Mouse (Mus musculus) hindbrain, postnatal 0 days (tissue): ENCODE measurements at regions not wholly inside any gene's neighbourhood (a gene's known extent, or its start where the extent isn't known, plus 50 kb on each side); places are given as distances from the start of the nearest gene placed in this dataset.
A peak's percentile ranks its signal among the peaks of the same experiment; 100 is the strongest.

Experiments
- ATAC-seq: fragments of 200-750 bp; cut with Nextera tagmentation; 2 replicates; pipeline ENCODE4 v1.8.0; 2017; ENCODE audit warnings: mild to moderate bottlenecking, moderate TSS enrichment, moderate library complexity
- DNase-seq: peaks from one replicate; pipeline ENCODE4 v3.0.0-alpha.2; 2015; ENCODE audit warnings: low spot score
- H3K27ac ChIP-seq: fragments of 300-500 bp; sonication (generic); 2 replicates; pipeline ENCODE4 v1.5.1; 2014; ENCODE audit warnings: mild to moderate bottlenecking
- H3K27me3 ChIP-seq: fragments of 300-500 bp; sonication (generic); 2 replicates; pipeline ENCODE4 v1.6.1; 2014; ENCODE audit warnings: low read length, mixed read lengths; ENCODE audit not compliant: insufficient read depth
- H3K36me3 ChIP-seq: fragments of 300-500 bp; sonication (generic); 2 replicates; pipeline ENCODE4 v1.6.1; 2014; ENCODE audit warnings: low read length, mixed read lengths; ENCODE audit not compliant: insufficient read depth
- H3K4me1 ChIP-seq: fragments of 300-500 bp; sonication (generic); 2 replicates; pipeline ENCODE4 v1.6.1; 2014; ENCODE audit warnings: antibody characterized with exemption, low read length, mixed read lengths; ENCODE audit not compliant: insufficient read depth
- H3K4me2 ChIP-seq: fragments of 300-500 bp; sonication (generic); 2 replicates; pipeline ENCODE4 v1.6.1; 2014; ENCODE audit warnings: low read depth, mild to moderate bottlenecking, low read length, moderate library complexity, mixed read lengths
- H3K4me3 ChIP-seq: fragments of 300-500 bp; sonication (generic); 2 replicates; pipeline ENCODE4 v1.5.1; 2014; ENCODE audit warnings: low read length
- H3K9ac ChIP-seq: fragments of 300-500 bp; sonication (generic); replicated peaks from 2 replicates; pipeline ENCODE4 v1.6.1; 2014; ENCODE audit warnings: mild to moderate bottlenecking, low read length, moderate library complexity, mixed read lengths
- H3K9me3 ChIP-seq: fragments of 300-500 bp; sonication (generic); 2 replicates; pipeline ENCODE4 v1.6.1; 2016; ENCODE audit warnings: low read length, mixed read lengths
- CTCF ChIP-seq: IDR thresholded peaks from 2 replicates; pipeline ENCODE4 v1.5.1; 2016; ENCODE audit warnings: antibody characterized with exemption, control low read depth, low read depth
- WGBS: fragments of 180-500 bp; shearing (Covaris S2); extraction: QIAGEN DNeasy Blood & Tissue Kit; methylation state at CpG from one replicate; pipeline ENCODE4 v1.1.7; 2014; 5-methylcytosine and 5-hydroxymethylcytosine counted together

DNA sequence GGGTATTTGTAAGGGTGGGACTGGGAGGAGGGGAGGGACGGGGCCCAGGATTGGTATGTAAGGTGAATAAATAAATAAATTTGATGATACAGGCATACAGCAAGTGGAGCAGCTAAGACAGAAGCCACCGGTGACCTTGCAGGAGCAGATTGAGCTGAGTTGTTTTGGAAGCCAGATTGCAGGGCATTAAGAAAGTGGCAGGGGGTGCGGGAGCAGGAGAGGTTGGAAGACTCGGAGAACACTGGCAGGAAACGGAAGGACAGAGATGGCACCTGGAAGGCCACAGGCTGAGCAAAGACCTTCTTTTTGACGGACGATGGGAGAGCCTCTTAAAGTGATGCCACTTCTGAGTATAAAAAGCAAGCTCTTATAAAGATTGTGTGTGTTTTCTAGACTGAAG is 94.3 kb downstream of the Ephb3 start:
- Histone ChIP-seq H3K4me3 (no peak overlapping the region), H3K9me3 (no peaks in the 10 kb centered on the region), H3K27ac (no peak overlapping the region), H3K9ac (no peak overlapping the region), H3K27me3 (no peaks in the 10 kb centered on the region), H3K36me3 (no peaks in the 10 kb centered on the region), H3K4me2 (no peak overlapping the region), H3K4me1 (0 out of 2 replicates have a peak, but pooled peaks cover 4% of the 10 kb centered on the region)
- 60% methylated on average over 7 of the region's 7 CpGs for WGBS
- DNase-seq, result peak; percentile 32
- no peak for ATAC-seq
- no peak for TF ChIP-seq CTCF

DNA sequence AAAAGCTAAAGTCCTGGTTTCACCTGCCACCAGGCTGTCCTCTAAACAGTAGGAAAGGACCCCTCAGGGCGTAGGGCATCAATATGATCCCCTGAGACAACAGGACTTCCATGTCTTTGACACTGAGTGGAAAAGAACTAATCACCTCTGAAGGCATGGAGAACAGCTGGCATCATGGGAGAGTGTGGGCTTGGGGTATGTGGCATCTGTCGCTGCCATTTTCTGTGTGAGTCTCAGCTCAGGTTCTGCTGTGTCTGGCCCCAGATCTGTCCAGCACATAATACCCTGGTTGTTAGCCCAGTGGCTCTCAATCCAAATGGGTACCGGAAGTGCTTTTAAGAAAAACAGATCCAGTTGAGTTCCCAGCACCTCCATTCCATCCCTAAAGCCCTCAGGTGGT is 101.3 kb downstream of the Ephb3 start:
- Histone ChIP-seq H3K9me3 (no peaks in the 10 kb centered on the region), H3K27me3 (no peaks in the 10 kb centered on the region), H3K9ac (no peak overlapping the region), H3K4me3 (no peak overlapping the region), H3K4me2 (no peak overlapping the region), H3K27ac (no peak overlapping the region), H3K4me1 (no peaks in the 10 kb centered on the region), H3K36me3 (no peaks in the 10 kb centered on the region)
- no peak for ATAC-seq
- no peak for DNase-seq
- 91% methylated on average over 3 of the region's 3 CpGs for WGBS
- no peak for TF ChIP-seq CTCF

DNA sequence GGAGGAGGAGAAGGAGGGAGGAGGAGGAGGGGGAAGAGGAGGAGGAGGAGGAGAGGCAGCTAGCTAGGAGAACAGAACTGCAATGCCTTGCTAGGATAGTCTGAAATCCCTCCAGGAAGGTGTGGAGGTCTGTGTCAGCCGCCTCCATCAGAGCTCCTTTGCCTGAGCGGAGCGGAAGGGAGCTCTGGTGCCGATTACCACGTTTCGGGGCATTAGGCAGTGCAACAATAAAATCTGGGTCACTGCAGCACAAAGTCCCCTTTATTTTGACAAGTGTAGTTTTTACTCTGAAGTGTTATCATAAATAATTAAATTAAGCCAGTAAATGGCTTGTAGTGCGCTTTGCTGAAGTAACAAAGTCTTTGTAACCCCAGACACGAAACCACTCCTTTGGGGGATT is 104.0 kb downstream of the Ephb3 start:
- WGBS, result 69% methylated on average over 8 of the region's 8 CpGs
- no peak for ATAC-seq
- no peak for TF ChIP-seq CTCF

DNA sequence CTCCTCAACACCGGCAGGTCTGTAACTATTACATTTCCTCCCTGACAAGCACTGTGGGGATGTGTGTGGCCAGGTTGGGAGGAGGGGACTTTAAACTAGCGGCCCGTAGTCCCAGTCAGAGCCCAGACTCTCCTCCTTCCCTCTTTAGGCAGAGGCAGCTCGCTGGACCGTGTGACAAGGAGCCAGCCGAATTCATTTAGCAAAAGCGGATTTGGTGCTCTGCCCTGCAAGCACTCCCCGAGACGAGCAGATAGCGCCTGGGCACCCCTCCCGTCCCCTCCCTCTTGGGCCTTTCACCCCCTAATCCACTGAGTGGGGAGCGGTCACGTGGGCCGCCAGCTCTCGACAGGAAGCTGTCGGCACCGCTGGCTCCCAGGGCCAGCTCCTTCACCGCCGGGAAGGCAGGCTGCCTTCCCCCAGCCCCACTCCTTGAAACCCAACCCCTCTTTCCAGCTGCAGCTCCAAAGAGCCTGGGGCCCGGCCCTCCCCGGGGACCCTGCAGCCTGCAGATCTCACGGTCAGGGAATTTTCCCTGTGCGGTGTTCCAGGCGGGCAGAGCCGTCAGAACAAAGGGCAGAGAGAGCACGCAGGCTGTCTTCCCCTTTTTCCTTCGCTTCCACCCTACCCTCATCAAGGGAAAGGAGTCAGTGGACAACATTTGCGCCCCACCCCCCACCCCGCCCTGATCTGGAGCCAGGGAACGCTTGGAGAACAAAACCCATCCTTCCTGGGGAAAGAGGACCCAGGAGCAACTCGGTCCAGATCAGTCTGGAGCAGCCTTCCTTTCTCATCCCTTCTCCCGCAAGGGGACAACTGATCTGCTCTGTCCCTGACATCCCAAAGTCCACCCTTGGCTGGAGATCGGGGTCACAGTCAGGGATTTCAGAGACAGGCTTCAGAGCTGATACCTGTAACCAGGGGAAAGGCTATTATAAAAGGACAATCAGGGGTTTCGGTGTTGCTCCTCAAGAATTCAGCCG is 106.4 kb downstream of the Ephb3 start:
- H3K9ac ChIP-seq, result peak overlapping the region; percentile 67
- H3K9me3 ChIP-seq, result no peaks in the 10 kb centered on the region
- H3K4me2 ChIP-seq, result peak overlapping the region; percentile 91
- ATAC-seq (peak; percentile 83), DNase-seq (peak; percentile 70)
- WGBS, result 4% methylated on average over 35 of the region's 35 CpGs
- no peaks in the 10 kb centered on the region for H3K36me3 ChIP-seq
- peak overlapping the region; percentile 40 for H3K4me3 ChIP-seq
- H3K27me3 ChIP-seq, result no peaks in the 10 kb centered on the region
- peak overlapping the region; percentile 75 for H3K27ac ChIP-seq
- peaks cover 11% of the 10 kb centered on the region; the same call in 1 of the 2 replicates for H3K4me1 ChIP-seq
- no peak for TF ChIP-seq CTCF

More for the DNA sequence above, 104.0 kb downstream of the Ephb3 start:
- no peak for DNase-seq
- H3K4me3 ChIP-seq, result no peak overlapping the region
- no peaks in the 10 kb centered on the region for H3K36me3 ChIP-seq
- no peak overlapping the region for H3K9ac ChIP-seq
- H3K4me2 ChIP-seq, result no peak overlapping the region
- 0 out of 2 replicates have a peak, but pooled peaks cover 6% of the 10 kb centered on the region for H3K4me1 ChIP-seq
- no peak overlapping the region for H3K27ac ChIP-seq
- no peaks in the 10 kb centered on the region for H3K27me3 ChIP-seq
- H3K9me3 ChIP-seq, result no peaks in the 10 kb centered on the region

DNA sequence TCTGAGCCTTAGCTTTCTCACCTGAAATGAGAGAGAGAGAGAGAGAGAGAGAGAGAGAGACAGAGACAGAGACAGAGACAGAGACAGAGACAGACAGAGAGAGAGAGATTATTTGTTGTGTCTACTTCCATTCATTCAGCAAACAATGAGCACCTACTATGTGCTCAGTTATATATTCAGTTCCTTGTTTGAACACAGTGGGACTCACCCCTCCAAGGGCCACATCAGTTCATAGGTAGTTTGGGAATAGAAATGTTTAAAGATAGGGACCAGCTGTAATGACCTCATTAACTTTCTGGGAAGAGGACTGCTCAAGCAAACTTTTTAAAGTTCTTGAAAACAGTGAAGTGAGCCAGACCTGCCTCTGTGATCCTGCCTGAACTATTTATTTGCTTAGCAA is 107.2 kb downstream of the Ephb3 start:
- Histone ChIP-seq H3K4me1 (peaks cover 11% of the 10 kb centered on the region; the same call in 1 of the 2 replicates), H3K9me3 (no peaks in the 10 kb centered on the region), H3K4me2 (no peak overlapping the region; the same call in 1 of the 2 replicates), H3K27ac (no peak overlapping the region), H3K36me3 (no peaks in the 10 kb centered on the region), H3K9ac (no peak overlapping the region; the same call in 1 of the 2 replicates), H3K4me3 (no peak overlapping the region), H3K27me3 (no peaks in the 10 kb centered on the region)
- no peak for ATAC-seq
- no peak for TF ChIP-seq CTCF
- DNase-seq, result no peak

DNA sequence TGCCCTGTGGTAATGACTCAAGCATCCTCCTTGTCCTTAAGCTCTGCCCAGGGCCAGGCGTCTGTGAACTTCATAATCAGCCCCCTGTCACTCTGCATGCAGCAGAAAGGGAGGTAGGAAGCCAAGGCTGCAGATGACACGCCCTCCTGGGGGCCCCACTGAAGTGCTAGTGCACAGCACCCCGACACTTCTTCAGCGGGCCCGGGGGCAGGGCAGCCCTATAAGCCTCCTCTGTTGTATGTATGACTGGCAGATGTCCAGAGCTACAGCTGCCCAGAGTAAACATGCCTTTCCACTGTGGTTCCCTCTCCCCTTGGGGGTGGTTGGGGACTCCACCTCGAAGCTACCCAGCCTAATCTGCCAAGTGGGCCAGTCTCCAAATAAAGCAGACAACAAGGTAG is 107.2 kb upstream of the Vps8 start:
- Histone ChIP-seq H3K27ac (no peak overlapping the region), H3K4me2 (no peak overlapping the region), H3K9ac (no peak overlapping the region), H3K36me3 (no peaks in the 10 kb centered on the region), H3K9me3 (no peaks in the 10 kb centered on the region), H3K4me1 (peaks cover 11% of the 10 kb centered on the region; the same call in 1 of the 2 replicates), H3K4me3 (no peak overlapping the region), H3K27me3 (no peaks in the 10 kb centered on the region)
- WGBS, result 29% methylated on average over 6 of the region's 6 CpGs
- peak; percentile 54 for DNase-seq
- no peak for TF ChIP-seq CTCF
- ATAC-seq, result 0 out of 2 replicates have a peak, but pooled peaks have one; percentile 19

DNA sequence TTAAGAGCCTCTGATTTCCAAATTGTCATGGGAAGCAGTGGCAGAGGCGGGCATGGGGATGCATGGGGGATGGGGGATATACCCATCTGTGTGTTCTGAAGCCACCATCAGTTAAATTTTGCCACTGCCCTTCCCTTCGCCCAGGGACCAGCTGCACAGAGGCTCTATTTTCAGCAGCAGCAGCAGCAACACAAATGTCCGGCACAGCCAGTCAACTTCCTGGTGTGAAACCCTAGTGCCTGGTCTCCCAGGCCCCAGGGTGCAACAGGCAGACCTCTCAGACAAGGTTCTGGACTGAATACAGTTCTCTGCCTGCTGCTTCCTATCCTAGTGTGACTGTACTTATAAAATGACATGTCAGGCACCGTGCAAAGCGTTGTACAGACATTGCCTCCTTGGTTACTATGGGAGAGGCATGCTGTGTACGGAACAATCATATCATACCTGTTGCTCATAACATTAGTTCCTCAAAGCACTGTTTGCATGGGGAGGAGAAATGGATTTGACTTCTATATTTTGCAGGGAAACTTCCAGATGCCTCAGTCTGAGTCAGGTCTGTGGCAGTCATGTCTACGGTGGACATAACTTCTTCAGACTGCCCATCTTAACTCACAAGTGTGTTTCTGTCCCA is 104.8 kb upstream of the Vps8 start:
- H3K4me2 ChIP-seq, result no peak overlapping the region
- H3K27ac ChIP-seq, result peak overlapping the region; percentile 36
- no peaks in the 10 kb centered on the region for H3K27me3 ChIP-seq
- no peak overlapping the region for H3K9ac ChIP-seq
- H3K36me3 ChIP-seq, result no peaks in the 10 kb centered on the region
- DNase-seq (no peak), ATAC-seq (no peak)
- WGBS, result 61% methylated on average over 7 of the region's 7 CpGs
- H3K4me1 ChIP-seq, result peaks cover 12% of the 10 kb centered on the region
- H3K4me3 ChIP-seq, result no peak overlapping the region
- no peaks in the 10 kb centered on the region for H3K9me3 ChIP-seq
- TF ChIP-seq CTCF, result no peak
